Mouse (Mus musculus) spleen, adult 2 months (tissue): ENCODE measurements around the gene Atp2a3. TPM values are rescaled to one million over a fixed set of nuclear protein-coding genes. Genes with fewer than 3 reads are reported as not detected.

Source experiments
- DNase-seq, 2 experiments: peaks; one replicate each; pipeline versions ENCODE4 v3.0.0 to v3.0.0-alpha.2; 2012 to 2021; ENCODE audit warnings: low spot score in 2 of 2, low read depth in 1 of 2
- H3K27ac ChIP-seq: fragments of 200-500 bp; 2 replicates; pipeline ENCODE4 v1.5.1; 2012; ENCODE audit warnings: low read length, inconsistent platforms; ENCODE audit not compliant: insufficient read depth
- H3K27me3 ChIP-seq: fragments of 200-500 bp; 2 replicates; pipeline ENCODE4 v1.6.1; 2012; ENCODE audit warnings: mild to moderate bottlenecking, moderate library complexity, low read length, inconsistent platforms; ENCODE audit not compliant: control insufficient read depth, insufficient read depth
- H3K36me3 ChIP-seq: fragments of 200-500 bp; 2 replicates; pipeline ENCODE4 v1.6.1; 2012; ENCODE audit warnings: mild to moderate bottlenecking, low read length, inconsistent platforms; ENCODE audit not compliant: control insufficient read depth, insufficient read depth
- H3K4me1 ChIP-seq: fragments of 200-500 bp; 2 replicates; pipeline ENCODE4 v1.6.1; 2011; ENCODE audit warnings: inconsistent platforms; ENCODE audit not compliant: control insufficient read depth, insufficient read depth, insufficient read length
- H3K4me3 ChIP-seq: fragments of 200-500 bp; 2 replicates; pipeline ENCODE4 v1.5.1; 2011; ENCODE audit warnings: mild to moderate bottlenecking, inconsistent platforms; ENCODE audit not compliant: insufficient read depth, insufficient read length; ENCODE audit errors: extremely low read depth
- CTCF ChIP-seq: fragments of 200-500 bp; IDR thresholded peaks from 2 replicates; pipeline ENCODE4 v1.5.1; 2011; ENCODE audit warnings: mild to moderate bottlenecking, inconsistent platforms; ENCODE audit not compliant: insufficient read depth, insufficient read length, insufficient replicate concordance; ENCODE audit errors: extremely low read depth
- POLR2A ChIP-seq: fragments of 200-500 bp; IDR thresholded peaks from 2 replicates; pipeline ENCODE4 v1.6.1; 2011; ENCODE audit warnings: low read depth, low read length, inconsistent platforms
- WGBS: fragments of 180-500 bp; shearing (Covaris S2); methylation state at CpG from one replicate; pipeline ENCODE4 v1.1.7; 2018; 5-methylcytosine and 5-hydroxymethylcytosine counted together
- polyA plus RNA-seq: library from polyadenylated mRNA; depleted of rRNA; stranded (reverse); fragments of >200 nt; gene quantifications from 2 replicates; pipeline ENCODE4 v1.2.3, GENCODE M21; 2012

The Atp2a3 gene
- polyA plus RNA-seq, 1 experiment: 293 TPM

DNA sequence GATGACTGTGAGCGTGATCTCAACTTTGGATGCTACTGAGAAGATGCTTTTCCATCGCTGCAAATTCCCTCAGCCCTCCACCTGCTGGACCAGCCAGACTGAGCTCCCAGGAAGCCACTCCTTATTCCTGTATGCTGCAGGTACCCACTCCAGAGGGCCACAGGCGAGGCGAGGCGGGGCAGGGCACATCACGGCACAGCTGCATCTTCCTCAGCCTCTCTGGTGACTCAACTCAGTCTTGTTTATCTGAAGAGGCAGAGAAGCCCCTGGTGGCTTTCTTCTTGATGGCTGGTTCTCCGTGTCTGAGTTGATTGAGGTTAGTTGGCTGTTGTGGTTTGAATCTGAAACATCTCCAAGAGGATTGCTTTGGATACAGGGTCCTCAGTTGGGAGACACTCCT, 12.7 kb upstream of the Atp2a3 start:
- WGBS: 66% methylated on average over 7 of the region's 7 CpGs
- H3K4me3 ChIP-seq: no peak overlapping the region
- no peaks in the 10 kb centered on the region for H3K27me3 ChIP-seq
- peaks cover 27% of the 10 kb centered on the region; the same call in 1 of the 2 replicates for H3K4me1 ChIP-seq
- no peak overlapping the region for H3K27ac ChIP-seq
- no peak for TF ChIP-seq POLR2A
- no peak for TF ChIP-seq CTCF
- no peak for DNase-seq
- H3K36me3 ChIP-seq: no peaks in the 10 kb centered on the region

DNA sequence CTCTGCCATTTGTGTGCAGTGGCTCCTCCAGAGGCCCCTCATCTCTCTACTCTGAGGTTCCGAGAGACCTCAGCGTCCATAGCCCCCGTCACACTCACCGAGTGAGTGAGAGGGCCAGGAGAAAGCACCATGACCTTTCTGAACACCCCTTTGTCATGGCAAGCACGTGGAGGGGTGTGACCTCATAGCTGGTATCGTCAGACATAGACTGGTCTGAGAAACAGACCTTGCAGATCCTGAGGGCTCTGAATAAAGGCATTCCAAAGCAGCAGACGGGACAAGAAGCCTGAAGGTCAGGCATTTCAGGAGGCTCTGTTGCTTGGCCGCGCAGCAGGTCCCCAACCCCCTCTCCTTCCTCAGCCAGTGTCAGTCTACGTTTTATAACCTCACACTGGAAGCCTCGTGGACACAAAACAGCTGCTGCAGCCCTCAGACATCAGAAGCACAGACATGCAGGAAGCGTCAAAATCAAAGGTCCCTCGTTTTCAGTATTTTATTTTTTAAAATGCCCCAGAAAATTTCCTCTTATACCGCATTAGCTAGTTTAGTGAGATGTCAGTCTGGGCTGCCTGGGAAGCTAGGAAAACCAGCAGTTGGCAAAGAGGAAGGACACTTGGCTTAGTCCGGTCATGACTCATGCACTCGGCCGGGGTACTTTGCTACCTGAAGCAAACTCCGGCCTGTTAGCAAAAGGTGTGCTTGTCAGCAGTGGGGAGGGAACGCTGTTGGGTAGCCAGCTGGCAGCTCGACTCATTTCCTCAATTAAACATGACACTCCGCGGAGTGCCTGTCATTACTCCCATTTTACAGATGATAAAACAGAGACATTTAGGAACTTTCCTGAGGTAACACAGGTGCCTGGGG, 9.6 kb upstream of the Atp2a3 start:
- Histone ChIP-seq H3K4me3 (no peak overlapping the region), H3K27me3 (no peaks in the 10 kb centered on the region), H3K27ac (0 out of 2 replicates have a peak overlapping the region, but pooled peaks have one; percentile 4), H3K4me1 (peaks cover 40% of the 10 kb centered on the region), H3K36me3 (no peaks in the 10 kb centered on the region)
- DNase-seq: no peak
- WGBS: 52% methylated on average over 22 of the region's 22 CpGs
- no peak for TF ChIP-seq CTCF

DNA sequence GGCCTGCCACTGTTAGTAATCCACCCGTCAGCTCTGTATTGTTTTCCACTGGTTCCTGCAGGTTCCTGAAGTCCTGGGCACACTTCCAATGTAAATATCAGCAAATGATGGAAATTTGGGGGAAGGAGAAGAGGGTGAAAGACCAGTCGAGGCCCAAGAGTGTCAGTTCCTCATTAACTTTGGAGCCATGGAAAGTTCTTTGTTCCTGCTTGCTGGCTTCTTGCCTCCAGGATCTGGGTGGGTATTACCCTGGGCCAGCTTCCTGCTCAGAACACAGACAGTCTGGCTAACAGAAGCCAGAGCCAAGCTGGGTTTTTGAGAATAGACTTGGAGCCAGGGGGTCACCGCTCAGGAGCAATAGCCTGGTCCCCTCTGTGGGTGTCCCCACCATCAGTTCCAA, 8.7 kb upstream of the Atp2a3 start:
- Histone ChIP-seq H3K4me3 (no peak overlapping the region), H3K36me3 (no peaks in the 10 kb centered on the region), H3K27me3 (no peaks in the 10 kb centered on the region), H3K27ac (no peak overlapping the region; the same call in 1 of the 2 replicates), H3K4me1 (peaks cover 38% of the 10 kb centered on the region)
- no peak for DNase-seq
- TF ChIP-seq CTCF (no peak), POLR2A (no peak)
- WGBS: 74% methylated on average over 3 of the region's 3 CpGs

DNA sequence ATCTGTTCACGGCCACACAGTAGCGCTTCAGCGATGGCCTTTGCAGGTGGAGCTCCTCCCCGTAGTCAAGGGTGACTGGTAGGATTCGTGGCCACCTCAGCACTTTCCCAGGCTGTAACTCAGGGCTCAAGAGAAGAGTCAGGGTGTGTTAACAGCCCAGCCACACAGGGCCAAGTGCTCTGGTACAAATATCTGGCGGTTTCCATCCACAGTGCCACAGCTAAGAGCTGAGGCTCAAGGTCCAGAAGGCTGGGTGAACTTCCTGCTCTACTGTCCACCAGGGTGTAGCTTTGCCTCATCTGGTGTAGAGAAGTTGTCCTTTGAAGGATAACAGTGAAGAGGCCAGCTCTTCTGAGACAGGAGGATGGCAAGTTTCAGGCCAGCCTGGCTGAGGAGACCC, 8.3 kb upstream of the Atp2a3 start:
- TF ChIP-seq CTCF (no peak), POLR2A (no peak)
- DNase-seq: no peak
- WGBS: 72% methylated on average over 6 of the region's 6 CpGs
- H3K4me3 ChIP-seq: no peak overlapping the region
- H3K4me1 ChIP-seq: peaks cover 43% of the 10 kb centered on the region
- no peaks in the 10 kb centered on the region for H3K27me3 ChIP-seq
- H3K27ac ChIP-seq: peak overlapping the region; percentile 30
- no peaks in the 10 kb centered on the region for H3K36me3 ChIP-seq

DNA sequence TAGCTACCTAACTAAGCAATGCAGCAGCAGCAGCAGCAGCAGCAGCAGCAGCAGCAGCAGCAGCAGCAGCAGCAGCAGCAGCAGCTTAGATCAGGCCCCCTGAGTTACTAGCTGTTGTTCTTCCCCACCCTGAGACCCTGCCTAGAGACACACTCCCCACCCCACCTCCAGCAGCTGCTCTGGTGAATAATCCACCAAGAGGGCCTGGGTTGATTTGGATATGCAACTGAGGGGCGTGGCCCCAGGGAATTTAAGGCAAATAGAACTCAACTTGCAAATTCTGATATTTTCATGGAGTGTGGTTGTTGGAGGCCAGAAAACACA, 7.9 kb upstream of the Atp2a3 start:
- peaks cover 44% of the 10 kb centered on the region for H3K4me1 ChIP-seq
- 67% methylated on average over 1 of the region's 1 CpGs for WGBS
- H3K27me3 ChIP-seq: no peaks in the 10 kb centered on the region
- H3K4me3 ChIP-seq: no peak overlapping the region
- H3K27ac ChIP-seq: peak overlapping the region; percentile 60; the same call in 1 of the 2 replicates
- TF ChIP-seq CTCF: no peak
- no peak for TF ChIP-seq POLR2A
- H3K36me3 ChIP-seq: no peaks in the 10 kb centered on the region
- no peak for DNase-seq

DNA sequence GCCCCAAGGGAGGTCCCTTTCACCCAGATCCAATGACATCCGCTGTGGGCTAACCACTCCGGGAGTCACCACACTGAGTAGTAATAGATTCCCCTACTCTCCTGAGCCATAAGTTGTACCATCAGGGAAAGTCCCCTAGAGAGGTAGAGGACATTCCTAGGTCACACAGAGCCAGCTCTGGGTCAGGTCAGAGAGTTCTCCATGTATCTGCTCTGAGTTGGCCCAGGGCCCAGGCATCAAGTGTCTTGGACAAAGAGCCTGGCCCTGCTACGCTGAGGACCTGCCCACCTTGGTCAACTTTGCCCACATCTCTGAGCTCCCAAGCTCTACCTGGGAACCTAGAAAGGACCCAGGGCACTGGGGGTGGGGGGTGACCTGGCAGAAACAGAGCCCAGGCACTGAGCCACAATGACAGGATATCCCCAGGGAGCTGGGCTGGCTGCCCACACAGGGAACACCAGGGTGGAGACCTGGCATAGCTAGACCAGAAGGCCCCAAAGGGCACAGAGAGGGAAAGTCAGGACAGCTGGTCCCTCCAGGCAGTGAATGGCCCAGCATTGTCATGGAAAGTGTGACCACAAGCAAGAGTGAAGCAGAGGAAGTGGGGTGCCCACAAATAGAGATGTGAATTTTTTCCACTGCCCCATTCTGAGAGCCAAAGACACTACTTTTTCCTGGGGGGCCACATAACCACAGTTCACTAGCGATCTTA, 7.4 kb upstream of the Atp2a3 start:
- DNase-seq: peak; percentile 62 to 79
- TF ChIP-seq POLR2A (no peak), CTCF (no peak)
- Histone ChIP-seq H3K4me3 (no peak overlapping the region), H3K4me1 (peaks cover 49% of the 10 kb centered on the region), H3K27me3 (no peaks in the 10 kb centered on the region), H3K36me3 (no peaks in the 10 kb centered on the region), H3K27ac (peak overlapping the region; percentile 78)
- WGBS: 29% methylated on average over 4 of the region's 4 CpGs

DNA sequence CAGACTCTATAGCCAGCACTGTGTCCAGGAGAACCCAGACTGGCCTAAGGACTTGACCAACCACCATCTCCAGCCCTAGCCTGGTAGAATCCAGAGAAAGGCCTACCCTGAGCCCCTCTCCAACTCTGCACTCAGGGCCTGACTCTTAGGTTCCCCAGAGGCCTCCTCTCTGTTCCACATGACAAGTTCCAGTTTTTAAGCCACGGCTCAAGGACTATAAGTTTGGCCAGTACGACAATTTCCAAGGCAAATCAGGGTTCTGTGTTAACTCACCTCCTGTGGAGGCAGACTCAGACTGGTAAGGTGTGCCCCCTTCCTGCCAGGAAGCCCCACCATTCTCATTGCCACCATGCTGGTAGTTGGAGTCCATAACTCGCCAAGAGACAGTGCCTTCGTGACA, 6.8 kb upstream of the Atp2a3 start:
- Histone ChIP-seq H3K4me1 (peaks cover 49% of the 10 kb centered on the region), H3K4me3 (no peak overlapping the region), H3K27me3 (no peaks in the 10 kb centered on the region), H3K36me3 (no peaks in the 10 kb centered on the region), H3K27ac (peak overlapping the region; percentile 78)
- TF ChIP-seq POLR2A: no peak
- TF ChIP-seq CTCF: no peak
- 34% methylated on average over 4 of the region's 4 CpGs for WGBS
- no peak for DNase-seq
